Mouse (Mus musculus): ENCODE data around the gene Pygo2.

DNA sequence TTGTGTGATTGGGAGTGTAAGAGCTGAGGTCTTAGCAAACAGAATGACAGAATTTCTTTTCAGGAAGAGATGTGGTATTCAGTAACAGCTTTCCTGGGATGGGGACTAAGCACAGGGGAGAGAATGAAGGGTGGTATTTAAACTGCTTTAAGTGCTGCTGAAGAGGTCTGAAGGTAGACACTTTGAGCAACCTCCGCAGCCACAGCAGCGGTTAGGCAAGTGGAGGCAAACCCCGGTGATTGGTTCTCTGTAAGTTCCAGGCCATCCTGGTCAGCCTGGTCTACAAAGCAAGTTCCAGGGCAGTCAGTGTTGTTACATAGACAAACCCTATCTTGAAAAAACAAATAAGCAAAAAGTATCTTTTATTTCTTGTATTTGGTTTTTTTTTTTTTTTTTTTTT is 10.0 kb upstream of the Pygo2 start:
- TF ChIP-seq POLR2A (IDR thresholded peaks at IDR 0.05; ENCODE audit: borderline replicate concordance, insufficient read depth, low read length) = no peak
- no peak for TF ChIP-seq CTCF (IDR thresholded peaks at IDR 0.05; ENCODE audit: borderline replicate concordance, insufficient read depth, low read depth, low read length)
